Mouse (Mus musculus) limb, embryonic 13.5 days (tissue): ENCODE measurements at regions not wholly inside any gene's neighbourhood (a gene's known extent, or its start where the extent isn't known, plus 50 kb on each side); places are given as distances from the start of the nearest gene placed in this dataset.

Experiments used
- ATAC-seq: fragments of 200-750 bp; cut with Nextera tagmentation; 2 replicates; pipeline ENCODE4 v1.8.0; 2017; ENCODE audit warnings: low read depth, moderate number of reproducible peaks, moderate TSS enrichment; ENCODE audit not compliant: low FRiP score
- H3K27ac ChIP-seq: fragments of 300-500 bp; sonication (generic); 2 replicates; pipeline ENCODE4 v1.5.1; 2015; ENCODE audit warnings: inconsistent platforms, mild to moderate bottlenecking, moderate library complexity
- H3K27me3 ChIP-seq: fragments of 300-500 bp; sonication (generic); 2 replicates; pipeline ENCODE4 v1.6.1; 2015; ENCODE audit warnings: mild to moderate bottlenecking, inconsistent platforms
- H3K36me3 ChIP-seq: fragments of 300-500 bp; sonication (generic); 2 replicates; pipeline ENCODE4 v1.6.1; 2015; ENCODE audit warnings: inconsistent platforms, mild to moderate bottlenecking, moderate library complexity
- H3K4me1 ChIP-seq: fragments of 300-500 bp; sonication (generic); 2 replicates; pipeline ENCODE4 v1.6.1; 2015; ENCODE audit warnings: inconsistent platforms
- H3K4me2 ChIP-seq: fragments of 300-500 bp; sonication (generic); replicated peaks from 2 replicates; pipeline ENCODE4 v1.6.1; 2015; ENCODE audit warnings: inconsistent platforms, mild to moderate bottlenecking, moderate library complexity
- H3K4me3 ChIP-seq: fragments of 300-500 bp; sonication (generic); 2 replicates; pipeline ENCODE4 v1.5.1; 2015; ENCODE audit warnings: moderate library complexity, mild to moderate bottlenecking, inconsistent platforms
- H3K9ac ChIP-seq: fragments of 300-500 bp; sonication (generic); 2 replicates; pipeline ENCODE4 v1.6.1; 2015; ENCODE audit warnings: mild to moderate bottlenecking, inconsistent platforms
- H3K9me3 ChIP-seq: fragments of 300-500 bp; sonication (generic); 2 replicates; pipeline ENCODE4 v1.6.1; 2016; ENCODE audit warnings: inconsistent platforms
- WGBS: fragments of 180-500 bp; shearing (Covaris S2); methylation state at CpG from one replicate; pipeline ENCODE4 v1.1.7; 2015; 5-methylcytosine and 5-hydroxymethylcytosine counted together

DNA sequence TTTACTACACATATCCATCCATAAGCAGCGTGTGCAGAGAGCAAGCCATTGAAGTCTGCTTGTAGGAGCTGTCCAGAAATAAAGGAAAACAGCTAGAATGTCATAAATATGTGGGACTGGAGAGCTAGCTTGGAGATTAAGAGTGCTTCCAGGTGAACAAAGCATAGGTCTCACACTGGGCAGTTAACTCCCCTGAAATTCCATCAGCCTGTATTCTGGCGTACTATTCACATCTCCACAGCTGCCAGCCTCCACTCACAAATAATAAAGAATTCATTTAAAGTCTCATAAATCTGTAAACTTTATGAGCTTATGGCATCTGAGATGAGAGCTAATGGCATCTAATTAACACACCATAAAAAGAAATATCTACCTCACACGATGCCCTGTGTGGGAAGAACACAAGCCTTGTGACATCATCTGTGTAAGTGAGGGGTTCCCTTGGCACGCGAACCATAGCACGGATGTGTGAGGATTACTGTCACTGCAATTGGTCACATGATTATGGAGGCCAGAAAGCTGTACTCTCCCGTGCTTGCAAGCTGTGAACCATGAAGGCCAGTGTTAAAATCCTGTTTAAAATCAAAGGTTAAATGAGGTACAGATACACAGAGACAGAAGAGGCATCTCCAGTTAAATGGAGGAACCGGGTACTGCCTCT is 394.8 kb downstream of the Lrriq3 start:
- no peaks in the 10 kb centered on the region for H3K36me3 ChIP-seq
- H3K9ac ChIP-seq, result no peak overlapping the region
- H3K4me2 ChIP-seq, result no peak overlapping the region
- no peaks in the 10 kb centered on the region for H3K9me3 ChIP-seq
- peak; percentile 70; the same call in 1 of the 2 replicates for ATAC-seq
- no peak overlapping the region for H3K4me3 ChIP-seq
- peaks cover 7% of the 10 kb centered on the region for H3K4me1 ChIP-seq
- no peaks in the 10 kb centered on the region for H3K27me3 ChIP-seq
- no peak overlapping the region for H3K27ac ChIP-seq
- WGBS, result 25% methylated on average over 8 of the region's 8 CpGs

DNA sequence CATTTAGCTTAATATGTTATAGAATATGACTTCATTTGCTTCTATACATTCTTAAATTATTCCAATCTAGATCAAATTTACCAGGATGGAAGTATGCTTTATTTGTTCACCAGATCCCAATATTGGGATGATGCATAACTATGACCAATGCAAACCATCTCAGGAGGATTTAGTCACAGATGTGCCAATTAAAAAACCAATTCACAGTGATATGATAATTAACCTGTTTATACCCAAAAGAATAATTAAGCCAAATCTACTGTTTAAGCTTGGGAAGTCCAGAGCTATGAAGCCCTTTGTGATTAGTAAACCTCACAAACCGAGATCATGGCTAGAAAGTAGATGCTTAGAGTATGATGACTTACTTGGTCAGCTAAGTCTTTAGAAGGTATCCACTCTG is 397.4 kb downstream of the Lrriq3 start:
- WGBS, result 66% methylated on average over 1 of the region's 1 CpGs
- no peak for ATAC-seq

DNA sequence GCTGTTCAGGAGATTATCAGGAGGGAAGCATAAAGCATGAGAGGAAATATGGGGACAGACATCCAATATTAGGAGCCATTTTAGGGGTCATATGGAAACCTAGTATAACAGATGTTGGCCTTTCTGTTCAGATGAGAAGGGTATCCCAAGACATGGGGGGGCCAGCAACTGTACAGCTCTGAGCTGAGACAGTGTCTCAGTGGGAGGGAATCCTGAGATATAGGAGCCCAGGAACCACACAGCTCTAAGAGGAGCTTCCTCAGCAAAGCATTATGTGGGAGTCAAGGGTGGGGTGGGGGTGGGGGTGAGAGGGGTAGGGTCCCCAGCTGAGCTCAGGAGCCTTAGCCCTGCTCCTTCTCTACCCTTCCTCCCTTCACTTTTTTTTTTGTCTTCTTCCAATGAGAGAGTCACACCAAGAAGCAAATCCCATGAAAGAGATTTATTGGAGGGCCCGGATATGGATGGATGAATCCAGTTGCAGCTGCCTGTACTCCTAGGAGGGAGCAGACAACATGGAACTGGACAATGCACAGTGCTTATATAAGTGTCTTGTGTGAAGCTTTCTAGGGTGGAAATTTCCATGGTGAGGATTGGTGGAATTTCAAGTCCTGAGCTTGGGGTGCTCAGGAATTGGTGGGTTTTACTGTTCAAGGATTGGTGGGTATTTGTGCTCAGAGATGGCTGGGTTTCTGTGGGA is 417.1 kb downstream of the Lrriq3 start:
- WGBS, result 83% methylated on average over 1 of the region's 1 CpGs

More for the DNA sequence above, 397.4 kb downstream of the Lrriq3 start:
- Histone ChIP-seq H3K27ac (no peak overlapping the region), H3K9ac (no peak overlapping the region), H3K27me3 (no peaks in the 10 kb centered on the region), H3K4me2 (no peak overlapping the region), H3K36me3 (no peaks in the 10 kb centered on the region), H3K4me1 (peaks cover 7% of the 10 kb centered on the region), H3K4me3 (no peak overlapping the region), H3K9me3 (no peaks in the 10 kb centered on the region)

DNA sequence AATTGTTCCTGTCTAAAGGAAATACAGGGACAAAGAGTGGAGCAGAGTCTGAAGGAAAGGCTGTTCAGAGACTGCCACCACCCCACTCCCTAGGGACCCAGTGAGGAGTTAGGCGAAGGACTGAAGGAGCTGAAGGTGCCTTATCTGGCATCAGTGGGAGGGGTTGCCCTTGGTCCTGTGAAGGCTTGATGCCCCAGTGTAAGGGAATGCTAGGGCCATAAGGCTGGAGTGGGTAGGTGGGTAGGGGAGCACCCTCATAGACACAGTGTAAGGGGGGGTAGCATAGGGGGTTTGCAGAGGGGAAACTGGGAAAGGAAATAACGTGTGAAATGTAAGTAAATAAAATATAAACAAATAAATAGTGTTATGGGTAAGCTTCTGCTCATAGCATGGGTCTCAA is 420.7 kb downstream of the Lrriq3 start:
- Histone ChIP-seq H3K4me1 (no peaks in the 10 kb centered on the region), H3K9ac (no peak overlapping the region), H3K4me3 (no peak overlapping the region), H3K27ac (no peak overlapping the region), H3K36me3 (no peaks in the 10 kb centered on the region), H3K27me3 (no peaks in the 10 kb centered on the region), H3K4me2 (no peak overlapping the region), H3K9me3 (no peaks in the 10 kb centered on the region)
- 69% methylated on average over 2 of the region's 2 CpGs for WGBS
- ATAC-seq, result peak; percentile 48; the same call in 1 of the 2 replicates

More for the DNA sequence above, 417.1 kb downstream of the Lrriq3 start:
- no peak overlapping the region for H3K9ac ChIP-seq
- H3K4me2 ChIP-seq, result no peak overlapping the region
- no peak for ATAC-seq
- H3K4me3 ChIP-seq, result no peak overlapping the region
- no peaks in the 10 kb centered on the region for H3K4me1 ChIP-seq
- no peak overlapping the region for H3K27ac ChIP-seq
- no peaks in the 10 kb centered on the region for H3K27me3 ChIP-seq
- H3K9me3 ChIP-seq, result no peaks in the 10 kb centered on the region
- H3K36me3 ChIP-seq, result no peaks in the 10 kb centered on the region

DNA sequence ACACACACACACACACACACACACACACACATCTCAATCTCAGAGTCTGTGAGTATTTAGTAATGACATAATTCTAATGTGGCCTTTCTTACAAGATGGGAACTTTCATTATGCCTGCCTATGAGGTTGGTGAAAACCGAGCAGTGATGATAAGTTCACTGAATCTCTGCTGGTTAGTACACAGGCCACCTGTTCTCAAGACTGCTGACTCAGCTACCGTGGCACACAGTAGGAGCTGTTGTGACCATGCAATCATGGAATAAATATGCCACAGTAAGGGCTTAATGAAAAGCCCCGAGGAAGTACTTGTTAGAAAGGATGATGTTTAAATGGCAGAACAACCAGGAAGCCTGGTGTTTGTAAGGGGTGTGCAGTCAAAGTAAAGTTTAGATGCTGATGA is 436.1 kb downstream of the Lrriq3 start:
- no peak for ATAC-seq
- 72% methylated on average over 3 of the region's 3 CpGs for WGBS
- no peaks in the 10 kb centered on the region for H3K4me1 ChIP-seq
- H3K4me2 ChIP-seq, result no peak overlapping the region
- no peaks in the 10 kb centered on the region for H3K9me3 ChIP-seq
- H3K4me3 ChIP-seq, result no peak overlapping the region
- no peak overlapping the region for H3K9ac ChIP-seq
- H3K36me3 ChIP-seq, result no peaks in the 10 kb centered on the region
- no peaks in the 10 kb centered on the region for H3K27me3 ChIP-seq
- H3K27ac ChIP-seq, result no peak overlapping the region

DNA sequence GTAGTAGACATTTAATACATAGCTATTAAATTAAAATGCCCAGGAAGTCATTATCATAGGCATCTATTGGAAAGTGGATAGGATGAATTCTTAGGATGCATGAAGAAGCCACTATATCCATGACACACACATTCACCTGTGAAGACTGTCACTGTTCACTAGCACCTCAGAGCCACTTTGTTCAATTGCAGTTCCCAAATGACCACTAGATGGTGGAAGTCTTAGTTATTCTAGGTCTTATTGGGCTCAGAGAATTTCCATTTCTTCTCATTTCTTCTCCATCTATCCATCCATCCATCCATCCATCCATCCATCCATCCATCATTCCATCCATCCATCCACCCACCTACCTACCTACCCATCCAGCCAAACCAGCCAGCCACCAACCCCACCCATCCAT is 437.6 kb downstream of the Lrriq3 start:
- Histone ChIP-seq H3K36me3 (no peaks in the 10 kb centered on the region), H3K9ac (no peak overlapping the region), H3K27ac (no peak overlapping the region), H3K4me2 (no peak overlapping the region), H3K9me3 (no peaks in the 10 kb centered on the region), H3K4me3 (no peak overlapping the region), H3K27me3 (no peaks in the 10 kb centered on the region), H3K4me1 (no peaks in the 10 kb centered on the region)
- ATAC-seq, result no peak

- WGBS, result 84% methylated on average over 4 of the region's 4 CpGs
Observed at GRCm38 (mm10) chr3:155532075-155532474, 438.8 kb downstream of the Lrriq3 start.

GRCm38 (mm10) chr3:155548204-155548603 is 455.0 kb downstream of the Lrriq3 start:
- Histone ChIP-seq H3K27me3 (no peaks in the 10 kb centered on the region), H3K27ac (no peak overlapping the region), H3K4me1 (no peaks in the 10 kb centered on the region), H3K9me3 (no peaks in the 10 kb centered on the region), H3K4me3 (no peak overlapping the region), H3K4me2 (no peak overlapping the region), H3K36me3 (no peaks in the 10 kb centered on the region), H3K9ac (no peak overlapping the region)
- 88% methylated on average over 6 of the region's 6 CpGs for WGBS
- ATAC-seq, result no peak

More at GRCm38 (mm10) chr3:155532075-155532474, 438.8 kb downstream of the Lrriq3 start:
- Histone ChIP-seq H3K27ac (no peak overlapping the region), H3K4me3 (no peak overlapping the region), H3K9ac (no peak overlapping the region), H3K36me3 (no peaks in the 10 kb centered on the region), H3K4me1 (no peaks in the 10 kb centered on the region), H3K27me3 (no peaks in the 10 kb centered on the region), H3K9me3 (no peaks in the 10 kb centered on the region), H3K4me2 (no peak overlapping the region)
- ATAC-seq, result no peak

DNA sequence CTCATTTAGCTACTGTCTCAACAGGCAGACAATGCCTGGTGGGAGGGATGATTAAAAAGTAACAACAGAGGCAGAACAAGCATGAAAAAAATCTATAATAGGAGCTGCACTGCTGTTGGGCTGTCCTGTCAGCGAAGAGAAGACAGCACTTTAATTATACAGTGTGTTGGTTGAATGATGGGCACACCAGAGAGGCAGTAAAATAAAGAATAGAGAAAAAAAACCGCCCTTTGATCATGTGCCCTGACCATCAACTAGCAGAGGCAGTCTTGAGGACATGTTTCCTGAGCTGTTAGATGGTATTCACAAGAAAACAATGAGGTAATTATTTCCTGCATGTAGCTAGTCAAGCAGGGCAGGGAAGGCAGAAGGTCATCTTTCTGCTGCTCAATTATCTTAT is 483.9 kb downstream of the Lrriq3 start:
- no peak for ATAC-seq
- Histone ChIP-seq H3K4me2 (no peak overlapping the region), H3K9me3 (no peaks in the 10 kb centered on the region), H3K36me3 (no peaks in the 10 kb centered on the region), H3K4me3 (no peak overlapping the region), H3K4me1 (no peaks in the 10 kb centered on the region), H3K27me3 (no peaks in the 10 kb centered on the region), H3K27ac (no peak overlapping the region), H3K9ac (no peak overlapping the region)
- 28% methylated on average over 2 of the region's 2 CpGs for WGBS

DNA sequence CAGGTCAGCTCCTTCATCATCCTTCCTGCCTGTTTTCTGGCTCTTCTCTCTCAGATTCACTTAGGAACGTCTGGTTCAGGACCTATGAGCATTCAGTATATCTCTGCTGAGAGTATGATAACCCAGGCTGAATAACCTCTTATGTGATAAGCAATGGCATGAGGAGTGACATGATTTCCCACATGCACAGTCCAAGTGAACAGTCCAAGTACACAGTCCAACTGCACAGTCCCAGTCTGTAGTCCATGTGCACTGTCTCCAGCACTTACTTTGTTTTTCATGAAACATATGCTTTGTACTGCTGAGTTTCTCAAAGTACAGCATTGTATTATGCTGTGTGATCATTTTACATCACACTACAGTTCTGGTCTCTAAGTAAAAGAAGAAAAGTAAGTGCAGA is 510.8 kb downstream of the Lrriq3 start:
- H3K9me3 ChIP-seq, result no peaks in the 10 kb centered on the region
- no peak for ATAC-seq
- no peak overlapping the region for H3K9ac ChIP-seq
- H3K4me3 ChIP-seq, result no peak overlapping the region
- no peaks in the 10 kb centered on the region for H3K27me3 ChIP-seq
- WGBS, result 50% methylated on average over 1 of the region's 1 CpGs
- H3K4me2 ChIP-seq, result no peak overlapping the region
- no peak overlapping the region for H3K27ac ChIP-seq
- no peaks in the 10 kb centered on the region for H3K36me3 ChIP-seq
- H3K4me1 ChIP-seq, result no peaks in the 10 kb centered on the region
